Mouse (Mus musculus) lung, embryonic 14.5 days (tissue): Measurements from ENCODE around the gene Antxrl. TPM values are rescaled to one million over a fixed set of nuclear protein-coding genes. Genes with fewer than 3 reads are reported as not detected.

Experiments used
- ATAC-seq: fragments of 200-750 bp; cut with Nextera tagmentation; 2 replicates; pipeline ENCODE4 v1.8.0; 2017; ENCODE audit warnings: mild to moderate bottlenecking, moderate TSS enrichment, moderate library complexity; ENCODE audit not compliant: insufficient read depth
- DNase-seq: peaks from one replicate; pipeline ENCODE4 v3.0.0-alpha.2; 2015
- H3K27ac ChIP-seq: fragments of 300-500 bp; sonication (generic); 2 replicates; pipeline ENCODE4 v1.5.1; 2014; ENCODE audit warnings: low read depth, mild to moderate bottlenecking, moderate library complexity
- H3K27me3 ChIP-seq: fragments of 300-500 bp; sonication (generic); 2 replicates; pipeline ENCODE4 v1.6.1; 2014; ENCODE audit warnings: low read length, control low read depth; ENCODE audit not compliant: insufficient read depth
- H3K36me3 ChIP-seq: fragments of 300-500 bp; sonication (generic); 2 replicates; pipeline ENCODE4 v1.6.1; 2014; ENCODE audit warnings: control low read depth; ENCODE audit not compliant: insufficient read depth
- H3K4me1 ChIP-seq: fragments of 300-500 bp; sonication (generic); 2 replicates; pipeline ENCODE4 v1.6.1; 2014; ENCODE audit warnings: antibody characterized with exemption, control low read depth; ENCODE audit not compliant: insufficient read depth
- H3K4me2 ChIP-seq: fragments of 300-500 bp; sonication (generic); 2 replicates; pipeline ENCODE4 v1.6.1; 2014; ENCODE audit warnings: mild to moderate bottlenecking
- H3K4me3 ChIP-seq: fragments of 300-500 bp; sonication (generic); 2 replicates; pipeline ENCODE4 v1.5.1; 2014; ENCODE audit warnings: low read depth, low read length
- H3K9ac ChIP-seq: fragments of 300-500 bp; sonication (generic); 2 replicates; pipeline ENCODE4 v1.6.1; 2014
- H3K9me3 ChIP-seq: fragments of 300-500 bp; sonication (generic); 2 replicates; pipeline ENCODE4 v1.6.1; 2016; ENCODE audit warnings: low read depth, low read length, control low read depth
- CTCF ChIP-seq: IDR thresholded peaks from 2 replicates; pipeline ENCODE4 v1.5.1; 2016; ENCODE audit warnings: antibody characterized with exemption, low read depth
- WGBS: fragments of 180-500 bp; shearing (Covaris S2); extraction: QIAGEN DNeasy Blood & Tissue Kit; methylation state at CpG from one replicate; pipeline ENCODE4 v1.1.7; 2014; 5-methylcytosine and 5-hydroxymethylcytosine counted together
- polyA plus RNA-seq: library from polyadenylated mRNA; unstranded; fragments of >200 nt; fragmentation: Nextera tagmentation; extraction: Ambion mirVana; gene quantifications from 2 replicates; pipeline ENCODE4 v1.2.1, GENCODE M21; 2014

Gene Antxrl
- polyA plus RNA-seq, 1 experiment from 2014 or later, result not detected

DNA sequence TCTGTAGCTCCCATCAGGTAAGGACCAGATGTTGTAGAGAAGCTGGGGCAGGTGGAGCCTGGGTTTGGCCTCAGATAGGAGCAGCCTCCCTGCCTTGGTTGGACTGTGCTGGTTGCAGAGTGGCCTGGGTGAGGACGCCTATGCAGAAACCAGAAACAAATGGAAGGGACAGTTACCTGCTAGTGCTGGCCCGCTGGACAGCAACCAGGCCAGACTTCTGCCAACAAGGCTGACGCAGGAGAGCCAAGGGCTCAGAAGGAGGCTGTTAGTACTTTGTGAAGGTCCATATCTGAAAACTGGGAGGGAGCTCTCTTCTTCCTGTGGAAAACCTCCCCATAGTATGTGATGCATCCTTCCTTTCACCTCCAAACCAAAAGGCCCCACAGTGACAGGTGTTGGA lies 9.2 kb upstream of the Antxrl start:
- Histone ChIP-seq H3K27ac (no peak overlapping the region), H3K9ac (no peak overlapping the region), H3K36me3 (no peaks in the 10 kb centered on the region), H3K4me3 (no peak overlapping the region), H3K9me3 (no peaks in the 10 kb centered on the region), H3K27me3 (no peaks in the 10 kb centered on the region), H3K4me2 (no peak overlapping the region), H3K4me1 (no peaks in the 10 kb centered on the region)
- no peak for TF ChIP-seq CTCF
- DNase-seq, result no peak
- 50% methylated on average over 3 of the region's 3 CpGs for WGBS
- ATAC-seq, result no peak

DNA sequence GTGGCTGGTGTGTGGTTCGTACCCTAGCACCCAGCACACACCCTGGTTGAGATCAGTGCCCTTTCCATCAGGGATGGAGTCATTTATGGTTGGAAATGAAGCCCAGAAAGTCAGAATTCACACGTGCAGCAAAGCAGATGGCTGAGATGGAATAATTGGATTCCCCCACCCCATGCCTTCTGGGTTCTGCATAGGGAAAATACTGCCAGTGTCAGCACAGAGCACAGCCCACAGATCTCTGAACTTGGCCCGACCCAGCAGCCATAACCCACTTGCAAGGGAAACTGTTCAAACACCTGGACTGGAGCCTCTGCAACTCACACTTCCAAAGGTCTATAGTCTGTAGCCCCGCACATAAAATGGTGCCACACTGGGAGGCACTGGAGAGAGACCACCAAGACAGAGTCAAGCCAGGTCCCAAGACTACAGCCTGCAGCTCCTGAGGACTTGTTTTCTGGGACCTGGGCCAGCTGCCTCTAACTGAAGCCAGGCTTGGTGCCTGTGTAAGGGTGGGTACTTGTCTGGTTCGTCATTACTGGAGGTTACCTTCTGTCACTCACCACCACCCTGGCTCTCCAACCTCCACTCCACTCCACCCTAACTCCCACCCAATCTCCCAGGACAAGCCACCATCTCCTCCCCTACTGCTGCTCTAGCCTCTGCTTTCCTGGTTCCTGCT lies 2.3 kb upstream of the Antxrl start:
- 70% methylated on average over 5 of the region's 5 CpGs for WGBS
- H3K27me3 ChIP-seq, result no peaks in the 10 kb centered on the region
- no peak overlapping the region for H3K4me3 ChIP-seq
- DNase-seq (no peak), ATAC-seq (no peak)
- H3K4me2 ChIP-seq, result no peak overlapping the region
- H3K4me1 ChIP-seq, result no peaks in the 10 kb centered on the region
- no peak overlapping the region for H3K9ac ChIP-seq
- no peak overlapping the region for H3K27ac ChIP-seq
- no peaks in the 10 kb centered on the region for H3K9me3 ChIP-seq
- H3K36me3 ChIP-seq, result no peaks in the 10 kb centered on the region
- no peak for TF ChIP-seq CTCF

DNA sequence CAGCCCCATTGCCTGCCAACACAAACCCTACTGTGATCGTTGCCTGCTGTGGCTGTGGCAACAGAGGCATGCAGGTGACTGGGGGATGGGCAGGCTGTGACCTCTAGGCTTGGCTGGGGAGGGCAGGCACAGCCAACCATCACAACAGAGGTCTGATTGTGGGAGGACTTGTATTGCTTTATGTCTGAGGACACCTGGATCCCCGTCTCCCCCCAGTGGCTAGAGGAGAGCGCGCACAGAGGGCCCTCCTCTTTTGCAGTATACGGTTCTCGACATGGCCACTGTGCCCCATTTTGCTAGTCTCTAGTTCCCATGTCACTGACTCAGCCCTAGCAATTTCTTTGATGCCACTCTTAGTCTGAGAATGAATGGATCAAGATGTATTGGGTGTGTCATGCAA lies 19.2 kb downstream of the Antxrl start:
- DNase-seq, result no peak
- no peaks in the 10 kb centered on the region for H3K9me3 ChIP-seq
- 57% methylated on average over 6 of the region's 6 CpGs for WGBS

DNA sequence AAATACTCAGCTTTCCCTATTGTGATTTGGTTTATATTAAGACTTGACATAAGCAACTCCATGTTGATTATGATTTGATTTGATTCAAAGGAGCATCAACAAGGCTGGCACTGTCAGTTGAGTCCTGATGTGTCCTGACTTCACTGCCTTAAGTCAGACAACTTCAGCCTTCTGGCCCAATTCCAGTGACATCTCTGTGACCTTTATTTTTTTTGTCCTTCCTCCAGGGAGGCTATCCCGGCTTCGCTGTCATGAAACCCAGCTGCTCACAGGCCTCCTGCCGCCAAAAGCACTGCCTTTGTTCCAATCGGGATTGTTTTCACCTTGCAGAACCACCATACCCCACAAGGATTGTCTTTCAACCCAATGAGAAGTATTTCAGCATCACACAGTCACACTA lies 22.8 kb downstream of the Antxrl start:
- ATAC-seq, result no peak

More for the DNA sequence above, 19.2 kb downstream of the Antxrl start:
- Histone ChIP-seq H3K4me2 (no peak overlapping the region), H3K36me3 (no peaks in the 10 kb centered on the region), H3K27me3 (no peaks in the 10 kb centered on the region), H3K9ac (no peak overlapping the region), H3K4me1 (no peaks in the 10 kb centered on the region), H3K27ac (no peak overlapping the region), H3K4me3 (no peak overlapping the region)
- no peak; the same call in 1 of the 2 replicates for ATAC-seq
- peak; percentile 42 for TF ChIP-seq CTCF

DNA sequence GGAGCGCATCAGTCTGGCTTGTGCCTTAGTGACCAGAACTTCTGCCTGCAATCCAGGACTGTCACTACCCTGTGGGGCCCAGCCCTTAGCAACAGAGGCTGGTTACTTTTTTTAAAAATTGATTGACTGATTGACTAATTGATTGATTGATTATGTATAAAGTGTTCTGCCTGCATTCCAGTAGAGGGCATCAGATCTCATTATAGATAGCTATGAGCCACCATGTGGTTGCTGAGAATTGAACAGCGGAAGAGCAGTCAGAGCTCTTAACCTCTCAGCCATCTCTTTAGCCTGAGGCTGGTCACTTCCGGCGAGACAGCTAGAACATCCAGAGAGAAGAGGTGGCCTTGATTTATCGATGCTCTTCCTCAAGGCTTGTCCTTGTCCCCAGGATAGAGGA lies 24.7 kb downstream of the Antxrl start:
- no peaks in the 10 kb centered on the region for H3K9me3 ChIP-seq

More for the DNA sequence above, 22.8 kb downstream of the Antxrl start:
- Histone ChIP-seq H3K36me3 (no peaks in the 10 kb centered on the region), H3K9me3 (no peaks in the 10 kb centered on the region), H3K4me3 (no peak overlapping the region), H3K27me3 (no peaks in the 10 kb centered on the region), H3K4me2 (no peak overlapping the region), H3K27ac (no peak overlapping the region), H3K4me1 (no peaks in the 10 kb centered on the region), H3K9ac (no peak overlapping the region)
- peak; percentile 57 for DNase-seq
- 35% methylated on average over 4 of the region's 4 CpGs for WGBS
- no peak for TF ChIP-seq CTCF

DNA sequence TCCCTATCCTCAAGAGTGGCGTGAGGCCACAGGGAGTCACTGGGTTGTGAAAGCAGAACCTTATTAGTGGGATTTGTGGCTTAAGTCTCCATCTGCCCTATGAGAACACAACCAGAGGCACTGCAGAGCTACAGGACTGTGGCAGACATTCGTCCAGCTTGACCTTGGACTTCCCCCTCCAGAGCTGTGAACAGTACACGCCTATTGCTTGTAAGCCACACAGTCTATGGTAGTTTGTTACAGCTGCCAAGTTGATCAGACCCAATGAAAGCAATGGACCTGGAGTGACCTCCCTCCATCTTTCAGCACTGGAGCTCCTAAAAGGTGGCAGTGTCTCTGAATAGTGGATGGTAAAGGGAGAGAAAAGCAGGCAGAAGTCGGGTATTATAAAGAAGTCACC lies 25.8 kb downstream of the Antxrl start:
- no peak for TF ChIP-seq CTCF
- Histone ChIP-seq H3K27ac (no peak overlapping the region), H3K36me3 (no peaks in the 10 kb centered on the region), H3K27me3 (no peaks in the 10 kb centered on the region), H3K4me1 (no peaks in the 10 kb centered on the region), H3K9me3 (no peaks in the 10 kb centered on the region), H3K9ac (no peak overlapping the region), H3K4me3 (no peak overlapping the region), H3K4me2 (no peak overlapping the region)
- no peak for ATAC-seq
- DNase-seq, result no peak
- WGBS, result 71% methylated on average over 4 of the region's 4 CpGs

More for the DNA sequence above, 24.7 kb downstream of the Antxrl start:
- WGBS, result 67% methylated on average over 5 of the region's 5 CpGs
- no peak for DNase-seq
- Histone ChIP-seq H3K27ac (no peak overlapping the region), H3K4me2 (no peak overlapping the region), H3K27me3 (no peaks in the 10 kb centered on the region), H3K9ac (no peak overlapping the region), H3K4me3 (no peak overlapping the region), H3K36me3 (no peaks in the 10 kb centered on the region), H3K4me1 (no peaks in the 10 kb centered on the region)
- TF ChIP-seq CTCF, result no peak; the same call in 1 of the 2 replicates
- no peak for ATAC-seq

DNA sequence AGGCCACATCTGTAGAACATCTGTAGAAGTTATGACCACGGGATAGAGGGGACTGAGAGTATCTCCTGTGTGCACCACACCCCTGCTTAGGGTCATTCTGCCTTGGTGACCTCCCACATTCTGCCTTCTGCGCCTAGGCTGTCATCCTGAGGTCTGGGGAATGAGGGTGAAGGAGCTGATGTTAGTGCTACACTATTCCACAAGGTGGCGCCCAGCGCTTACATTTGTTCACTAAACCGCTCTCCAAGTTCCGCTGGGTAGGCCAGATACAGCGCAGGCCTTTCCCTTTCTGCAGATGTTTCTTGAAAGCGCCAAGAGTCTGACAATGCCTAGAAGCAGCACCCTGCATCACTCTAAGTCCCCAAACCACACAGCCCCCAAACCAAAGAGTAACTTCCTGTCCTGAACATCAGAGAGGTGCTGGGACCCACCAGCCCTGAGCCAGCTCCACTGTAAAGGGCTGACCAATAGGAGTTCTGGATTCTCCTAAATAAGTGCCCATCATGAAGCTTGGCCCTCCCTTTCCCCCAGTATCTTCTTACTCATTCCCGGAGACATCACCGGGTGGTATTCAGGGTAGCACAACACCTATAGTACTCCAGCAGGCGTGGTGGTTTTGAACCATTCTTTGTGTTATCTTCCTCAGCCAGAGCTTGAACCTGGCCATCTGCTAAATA lies 28.0 kb downstream of the Antxrl start:
- H3K4me1 ChIP-seq, result no peaks in the 10 kb centered on the region
- H3K36me3 ChIP-seq, result no peaks in the 10 kb centered on the region
- no peak overlapping the region for H3K4me2 ChIP-seq
- 9% methylated on average over 11 of the region's 11 CpGs for WGBS
- ATAC-seq (peak; percentile 77), DNase-seq (peak; percentile 95)
- TF ChIP-seq CTCF, result peak; percentile 94
- no peaks in the 10 kb centered on the region for H3K27me3 ChIP-seq
- no peak overlapping the region for H3K9ac ChIP-seq
- no peak overlapping the region for H3K4me3 ChIP-seq
- no peaks in the 10 kb centered on the region for H3K9me3 ChIP-seq
- no peak overlapping the region for H3K27ac ChIP-seq
